Mouse (Mus musculus) lung, adult 2 months (tissue): ENCODE data around the gene Nrg4.

Experiments used
- CTCF ChIP-seq: fragments of 200-500 bp; IDR thresholded peaks from 2 replicates; pipeline ENCODE4 v1.5.1; 2011; ENCODE audit warnings: mild to moderate bottlenecking, low read length, control low read depth; ENCODE audit not compliant: insufficient read depth
- POLR2A ChIP-seq: fragments of 200-500 bp; IDR thresholded peaks from 2 replicates; pipeline ENCODE4 v1.6.1; 2011; ENCODE audit warnings: low read depth, mild to moderate bottlenecking, control low read depth, low read length, borderline replicate concordance; ENCODE audit errors: extremely low read depth

- TF ChIP-seq POLR2A: no peak
- no peak for TF ChIP-seq CTCF
Measured at GRCm38 (mm10) chr9:55232110-55232509, 94.5 kb downstream of the Nrg4 start.
